Mouse (Mus musculus): ENCODE measurements around the gene Pla2g12a. TPM values are rescaled to one million over a fixed set of nuclear protein-coding genes. Genes with fewer than 3 reads are reported as not detected.

The Pla2g12a gene
- polyA plus RNA-seq, 1 experiment from 2014 or later = 22.6 TPM

DNA sequence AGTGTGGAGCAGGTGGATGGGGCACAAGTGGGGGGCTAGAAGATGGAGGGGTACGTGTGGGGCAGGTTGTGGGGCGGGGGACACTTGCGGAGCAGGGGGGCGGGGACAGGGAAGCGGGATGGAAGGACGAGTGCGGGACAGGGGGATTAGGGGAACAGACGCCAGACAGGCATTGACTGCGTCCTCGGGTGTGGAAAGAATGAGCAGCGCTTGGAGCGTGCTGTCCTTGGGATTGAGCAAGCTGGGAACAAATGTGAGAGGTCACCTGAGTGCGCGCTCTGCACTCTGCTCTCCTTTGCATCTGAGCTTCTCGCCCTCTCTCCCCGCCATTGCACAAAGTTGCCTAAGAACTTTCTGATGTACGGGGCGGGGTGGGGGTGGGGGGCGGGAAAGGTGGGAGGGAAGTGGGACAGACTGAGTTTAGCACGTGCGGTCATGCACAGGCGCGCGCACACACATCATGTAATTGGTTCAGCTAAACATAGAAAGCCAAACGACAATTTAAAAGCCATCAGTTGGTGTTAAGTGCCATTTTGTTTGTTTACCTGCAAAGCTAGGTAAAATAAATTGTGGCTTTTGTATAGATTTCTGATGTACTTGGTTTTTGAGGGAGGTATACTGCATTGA lies 838 bp downstream of the Pla2g12a start:
- H3K27me3 ChIP-seq (replicated peaks) = no peaks in the 10 kb centered on the region
- peak; percentile 66; the same call in 1 of the 2 replicates for ATAC-seq (ENCODE audit: low FRiP score, low read depth)
- peak overlapping the region; percentile 93 for H3K4me2 ChIP-seq (replicated peaks)
- H3K9ac ChIP-seq = peak overlapping the region; percentile 78
- H3K9me3 ChIP-seq = no peaks in the 10 kb centered on the region
- H3K4me1 ChIP-seq = peaks cover 8% of the 10 kb centered on the region
- under 1% methylated on average over 25 of the region's 25 CpGs for WGBS
- no peaks in the 10 kb centered on the region for H3K36me3 ChIP-seq
- peak overlapping the region; percentile 61 for H3K4me3 ChIP-seq
- H3K27ac ChIP-seq = no peak overlapping the region

DNA sequence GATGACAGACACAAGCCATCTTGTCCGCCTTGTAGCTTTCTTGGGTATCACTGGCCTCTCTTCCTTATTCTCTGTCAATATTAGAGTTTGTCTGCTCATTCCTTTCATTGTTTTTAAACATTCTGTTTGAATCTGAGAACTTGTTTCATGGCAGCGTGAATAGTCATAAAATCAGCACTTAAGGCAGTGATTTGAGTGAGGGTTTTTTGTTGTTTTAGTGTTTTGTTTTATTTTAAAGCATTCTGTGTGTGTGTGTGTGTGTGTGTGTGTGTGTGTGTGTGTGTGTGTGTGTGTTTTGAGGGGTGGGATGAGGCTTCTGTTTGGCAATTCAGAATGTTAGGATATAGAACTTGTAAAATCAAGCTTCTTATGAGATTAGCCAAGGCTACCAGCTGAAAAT lies 1.5 kb downstream of the Pla2g12a start:
- Histone ChIP-seq H3K4me2 (replicated peaks) (peak overlapping the region; percentile 93), H3K4me1 (peaks cover 8% of the 10 kb centered on the region), H3K9me3 (no peaks in the 10 kb centered on the region), H3K4me3 (no peak overlapping the region), H3K27ac (no peak overlapping the region), H3K27me3 (replicated peaks) (no peaks in the 10 kb centered on the region), H3K36me3 (no peaks in the 10 kb centered on the region), H3K9ac (no peak overlapping the region)
- 70% methylated on average over 2 of the region's 2 CpGs for WGBS
- ATAC-seq (ENCODE audit: low FRiP score, low read depth) = no peak

GRCm38 (mm10) chr3:129880925-129881593 lies 2.7 kb downstream of the Pla2g12a start:
- no peaks in the 10 kb centered on the region for H3K27me3 ChIP-seq (replicated peaks)
- no peaks in the 10 kb centered on the region for H3K36me3 ChIP-seq
- no peak overlapping the region for H3K4me2 ChIP-seq (replicated peaks)
- H3K4me3 ChIP-seq = no peak overlapping the region
- ATAC-seq (ENCODE audit: low FRiP score, low read depth) = no peak
- H3K4me1 ChIP-seq = peaks cover 8% of the 10 kb centered on the region
- H3K9ac ChIP-seq = no peak overlapping the region
- no peaks in the 10 kb centered on the region for H3K9me3 ChIP-seq
- 89% methylated on average over 8 of the region's 8 CpGs for WGBS
- no peak overlapping the region for H3K27ac ChIP-seq

- no peak overlapping the region for H3K4me3 ChIP-seq
- H3K27me3 ChIP-seq (replicated peaks) = no peaks in the 10 kb centered on the region
- WGBS = 94% methylated on average over 9 of the region's 9 CpGs
- no peaks in the 10 kb centered on the region for H3K4me1 ChIP-seq
- H3K9me3 ChIP-seq = no peaks in the 10 kb centered on the region
- no peaks in the 10 kb centered on the region for H3K36me3 ChIP-seq
- H3K4me2 ChIP-seq (replicated peaks) = no peak overlapping the region
- no peak for ATAC-seq (ENCODE audit: low FRiP score, low read depth)
- no peak overlapping the region for H3K27ac ChIP-seq
- no peak overlapping the region for H3K9ac ChIP-seq
Observed at GRCm38 (mm10) chr3:129885577-129885976, 7.2 kb downstream of the Pla2g12a start.

- no peaks in the 10 kb centered on the region for H3K27me3 ChIP-seq (replicated peaks)
- no peak for ATAC-seq (ENCODE audit: low FRiP score, low read depth)
- 86% methylated on average over 5 of the region's 5 CpGs for WGBS
Observed at GRCm38 (mm10) chr3:129886430-129886829, 8.0 kb downstream of the Pla2g12a start.

GRCm38 (mm10) chr3:129887779-129888517 lies 9.5 kb downstream of the Pla2g12a start:
- no peak overlapping the region for H3K4me2 ChIP-seq (replicated peaks)
- no peaks in the 10 kb centered on the region for H3K4me1 ChIP-seq
- no peak overlapping the region for H3K4me3 ChIP-seq
- H3K9me3 ChIP-seq = no peaks in the 10 kb centered on the region
- no peaks in the 10 kb centered on the region for H3K36me3 ChIP-seq
- H3K27me3 ChIP-seq (replicated peaks) = no peaks in the 10 kb centered on the region
- no peak for ATAC-seq (ENCODE audit: low FRiP score, low read depth)
- no peak overlapping the region for H3K9ac ChIP-seq
- no peak overlapping the region for H3K27ac ChIP-seq
- 88% methylated on average over 13 of the region's 13 CpGs for WGBS

More at GRCm38 (mm10) chr3:129886430-129886829, 8.0 kb downstream of the Pla2g12a start:
- no peak overlapping the region for H3K9ac ChIP-seq
- no peaks in the 10 kb centered on the region for H3K9me3 ChIP-seq
- no peaks in the 10 kb centered on the region for H3K4me1 ChIP-seq
- H3K27ac ChIP-seq = no peak overlapping the region
- H3K4me3 ChIP-seq = no peak overlapping the region
- H3K36me3 ChIP-seq = no peaks in the 10 kb centered on the region
- no peak overlapping the region for H3K4me2 ChIP-seq (replicated peaks)

DNA sequence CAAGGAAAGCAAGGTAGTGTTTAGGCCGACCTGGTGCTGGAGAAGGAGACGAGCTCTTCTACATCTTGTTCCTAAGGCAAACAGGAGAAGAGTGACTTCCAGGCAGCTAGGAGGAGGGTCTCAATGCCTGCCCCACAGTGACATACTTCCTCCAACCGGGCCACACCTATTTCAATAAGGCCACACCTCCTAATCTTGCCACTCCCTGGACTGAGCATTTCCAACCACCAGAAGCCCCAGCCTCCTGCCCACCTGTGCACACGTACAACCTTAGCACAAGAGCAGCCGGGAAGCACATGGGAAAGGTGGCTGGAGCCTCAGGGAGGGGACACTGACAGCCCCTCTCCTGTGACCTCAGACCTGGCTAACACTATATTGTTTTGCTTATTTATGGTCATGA lies 13.6 kb downstream of the Pla2g12a start:
- no peaks in the 10 kb centered on the region for H3K4me1 ChIP-seq
- no peak overlapping the region for H3K4me3 ChIP-seq
- no peaks in the 10 kb centered on the region for H3K36me3 ChIP-seq
- no peak overlapping the region for H3K9ac ChIP-seq
- no peaks in the 10 kb centered on the region for H3K9me3 ChIP-seq
- no peaks in the 10 kb centered on the region for H3K27me3 ChIP-seq (replicated peaks)
- ATAC-seq (ENCODE audit: low FRiP score, low read depth) = no peak
- H3K4me2 ChIP-seq (replicated peaks) = no peak overlapping the region
- H3K27ac ChIP-seq = no peak overlapping the region
- WGBS = 86% methylated on average over 5 of the region's 5 CpGs

- Histone ChIP-seq H3K4me2 (replicated peaks) (no peak overlapping the region), H3K27ac (no peak overlapping the region), H3K4me3 (no peak overlapping the region), H3K36me3 (no peaks in the 10 kb centered on the region), H3K9me3 (no peaks in the 10 kb centered on the region), H3K27me3 (replicated peaks) (no peaks in the 10 kb centered on the region), H3K9ac (no peak overlapping the region), H3K4me1 (no peaks in the 10 kb centered on the region)
- no peak for ATAC-seq (ENCODE audit: low FRiP score, low read depth)
- WGBS = 96% methylated on average over 3 of the region's 3 CpGs
Observed at GRCm38 (mm10) chr3:129893143-129893542, 14.7 kb downstream of the Pla2g12a start.

GRCm38 (mm10) chr3:129896591-129896990 lies 18.2 kb downstream of the Pla2g12a start:
- H3K27ac ChIP-seq = no peak overlapping the region
- no peak for ATAC-seq (ENCODE audit: low FRiP score, low read depth)
- WGBS = 82% methylated on average over 6 of the region's 6 CpGs
- H3K27me3 ChIP-seq (replicated peaks) = no peaks in the 10 kb centered on the region
- H3K4me2 ChIP-seq (replicated peaks) = no peak overlapping the region
- H3K4me3 ChIP-seq = no peak overlapping the region
- peaks cover 5% of the 10 kb centered on the region for H3K4me1 ChIP-seq
- no peaks in the 10 kb centered on the region for H3K36me3 ChIP-seq
- H3K9ac ChIP-seq = no peak overlapping the region
- no peaks in the 10 kb centered on the region for H3K9me3 ChIP-seq

- WGBS = 54% methylated on average over 4 of the region's 4 CpGs
- Histone ChIP-seq H3K27me3 (replicated peaks) (no peaks in the 10 kb centered on the region), H3K4me2 (replicated peaks) (no peak overlapping the region), H3K4me1 (peaks cover 10% of the 10 kb centered on the region), H3K9ac (no peak overlapping the region), H3K36me3 (no peaks in the 10 kb centered on the region), H3K4me3 (no peak overlapping the region), H3K9me3 (no peaks in the 10 kb centered on the region), H3K27ac (no peak overlapping the region)
- ATAC-seq (ENCODE audit: low FRiP score, low read depth) = no peak
Observed at GRCm38 (mm10) chr3:129898886-129899285, 20.5 kb downstream of the Pla2g12a start.

DNA sequence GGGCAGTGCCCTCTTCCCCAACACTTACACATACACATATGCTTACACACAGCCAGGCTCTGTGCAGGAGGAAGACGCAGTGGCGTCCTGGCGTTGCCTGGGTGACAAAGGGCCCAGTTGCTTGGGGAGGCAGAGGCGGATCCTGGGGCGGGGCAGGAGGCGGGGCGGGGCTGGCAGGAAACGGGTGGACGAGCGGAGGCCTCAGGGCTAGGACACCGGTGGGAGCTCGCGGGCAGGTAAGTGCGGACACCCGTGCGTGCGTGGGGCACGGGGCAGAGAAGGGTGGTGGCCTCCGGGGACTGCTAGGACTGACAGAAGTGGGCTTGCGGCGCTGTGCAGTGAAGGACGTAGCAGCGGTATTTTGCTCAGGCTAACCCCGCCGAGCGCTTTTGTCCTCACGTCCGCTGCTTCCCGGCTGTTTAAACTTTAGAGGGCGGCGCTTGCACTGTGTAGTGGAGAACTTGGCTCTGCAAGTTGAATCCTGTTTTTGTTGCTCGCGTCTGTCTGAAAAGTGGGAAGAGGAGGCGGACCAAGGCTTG lies 22.9 kb downstream of the Pla2g12a start, which contains the start of gene Casp6:
TSS of gene Casp6 (plus strand) at position 155 of the 539 bp plus-strand sequence.
- Histone ChIP-seq H3K4me2 (replicated peaks) (peak within 1 kb of the TSS; percentile 66), H3K9me3 (no peaks in the 10 kb centered on the region), H3K4me1 (peaks cover 10% of the 10 kb centered on the region), H3K27me3 (replicated peaks) (no peaks in the 10 kb centered on the region), H3K27ac (no peak within 1 kb of the TSS), H3K9ac (peak within 1 kb of the TSS; percentile 72), H3K4me3 (peak within 1 kb of the TSS; percentile 63), H3K36me3 (no peaks in the 10 kb centered on the region)
- under 1% methylated on average over 34 of the region's 34 CpGs for WGBS
- ATAC-seq (ENCODE audit: low FRiP score, low read depth) = peak; percentile 94

GRCm38 (mm10) chr3:129903369-129903768 lies 25.0 kb downstream of the Pla2g12a start:
- Histone ChIP-seq H3K4me2 (replicated peaks) (no peak overlapping the region), H3K9me3 (no peaks in the 10 kb centered on the region), H3K36me3 (no peaks in the 10 kb centered on the region), H3K27me3 (replicated peaks) (no peaks in the 10 kb centered on the region), H3K4me3 (no peak overlapping the region), H3K4me1 (peaks cover 10% of the 10 kb centered on the region), H3K27ac (no peak overlapping the region), H3K9ac (no peak overlapping the region)
- WGBS = 89% methylated on average over 3 of the region's 3 CpGs
- ATAC-seq (ENCODE audit: low FRiP score, low read depth) = no peak

Data from neural tube, embryonic 12.5 days (tissue).